Mouse (Mus musculus) left cerebral cortex, adult 2 months (tissue): ENCODE results near the gene Jun. TPM values are rescaled to one million over a fixed set of nuclear protein-coding genes. Genes with fewer than 3 reads are reported as not detected.

ENCODE experiments used
- DNase-seq, 2 experiments: peaks; one replicate each; pipeline ENCODE4 v3.0.0; 2021 to 2022; ENCODE audit warnings: low spot score in 2 of 2, mixed read lengths in 1 of 2; ENCODE audit errors: extremely low spot score in 1 of 2
- H3K27ac ChIP-seq: fragments of 200-600 bp; 2 replicates; pipeline ENCODE4 v1.8.1; 2022
- H3K4me3 ChIP-seq: fragments of 200-600 bp; 2 replicates; pipeline ENCODE4 v1.8.1; 2022
- CTCF ChIP-seq: fragments of 200-600 bp; IDR thresholded peaks from 2 replicates; pipeline ENCODE4 v1.8.1; 2022; ENCODE audit warnings: antibody characterized with exemption, mild to moderate bottlenecking, moderate library complexity
- intact Hi-C: fragments of 180-260 bp; cut with DNase I; formaldehyde crosslinking; loops from one replicate; pipeline ENCODE4 v1.15.1; 2025
- total RNA-seq, 2 experiments: library from RNA; stranded (reverse); gene quantifications; 2 replicates each; pipeline ENCODE4 v1.2.3; 2021

Jun gene
- total RNA-seq, 2 experiments from 2014 or later: 56.7 to 61.4 TPM

DNA sequence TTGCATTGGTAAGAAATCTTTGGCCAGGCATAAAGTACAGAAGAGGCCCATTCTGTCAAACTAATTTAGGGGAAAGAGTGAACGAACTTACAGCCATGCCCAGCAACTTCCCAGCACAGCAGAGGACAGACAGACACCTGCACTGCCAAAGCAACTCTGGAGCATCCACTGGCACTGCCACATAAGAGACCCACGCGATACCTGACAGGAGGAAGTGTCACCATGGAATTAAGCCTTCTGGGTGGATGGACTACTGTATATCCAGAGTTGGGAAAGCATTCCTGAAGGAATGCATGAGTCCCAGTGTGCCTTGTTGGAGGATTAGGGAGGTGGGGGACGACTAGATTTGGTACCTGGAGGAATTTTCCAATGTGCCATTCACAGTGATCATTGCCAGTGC lies 39.5 kb upstream of the Jun start:
- no peak for TF ChIP-seq CTCF
- intact Hi-C loops: no loop called here
- Histone ChIP-seq H3K4me3 (no peak overlapping the region), H3K27ac (no peak overlapping the region)
- no peak for DNase-seq

GRCm38 (mm10) chr4:95089968-95090367 lies 37.9 kb upstream of the Jun start:
- H3K4me3 ChIP-seq: no peak overlapping the region
- intact Hi-C loops: no loop called here
- no peak overlapping the region for H3K27ac ChIP-seq
- TF ChIP-seq CTCF: no peak
- no peak for DNase-seq

GRCm38 (mm10) chr4:95089053-95089452 lies 37.0 kb upstream of the Jun start:
- DNase-seq: no peak
- Histone ChIP-seq H3K4me3 (no peak overlapping the region), H3K27ac (no peak overlapping the region)
- no peak for TF ChIP-seq CTCF
- intact Hi-C loops: no loop called here

GRCm38 (mm10) chr4:95083957-95084356 lies 31.9 kb upstream of the Jun start:
- DNase-seq: no peak
- no peak overlapping the region for H3K4me3 ChIP-seq
- H3K27ac ChIP-seq: no peak overlapping the region
- TF ChIP-seq CTCF: no peak
- intact Hi-C loops: no loop called here

DNA sequence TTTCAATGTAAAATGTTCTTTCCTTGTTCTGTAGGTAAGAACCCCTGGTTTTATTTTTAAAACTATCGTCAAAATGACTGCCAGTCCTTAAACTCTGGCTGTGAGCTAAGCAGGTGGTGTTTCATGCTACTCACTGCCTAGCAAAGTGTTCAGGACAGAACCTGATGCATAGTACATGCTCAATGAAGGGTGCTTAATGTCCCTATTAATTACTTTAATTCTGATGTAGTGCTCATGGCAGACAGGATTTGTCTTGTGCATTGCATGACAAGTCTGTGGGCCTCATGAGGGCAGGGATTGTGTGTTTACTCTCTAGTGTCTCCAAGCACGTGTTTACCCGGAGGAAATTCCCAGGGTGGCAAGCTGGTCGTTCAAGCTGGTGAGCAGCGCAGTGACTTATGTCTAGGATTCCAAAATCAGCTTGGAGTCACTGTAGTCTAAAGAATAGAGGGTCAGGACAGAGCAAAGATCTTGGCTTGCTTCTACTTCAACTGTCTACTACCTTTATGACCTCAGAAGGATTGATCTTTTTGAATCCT lies 31.2 kb upstream of the Jun start:
- intact Hi-C loops: no loop called here
- no peak overlapping the region for H3K4me3 ChIP-seq
- H3K27ac ChIP-seq: no peak overlapping the region
- DNase-seq: no peak
- no peak for TF ChIP-seq CTCF

GRCm38 (mm10) chr4:95082481-95083088 lies 30.6 kb upstream of the Jun start:
- intact Hi-C loops: no loop called here
- H3K27ac ChIP-seq: no peak overlapping the region
- no peak overlapping the region for H3K4me3 ChIP-seq
- TF ChIP-seq CTCF: no peak
- no peak for DNase-seq

- Histone ChIP-seq H3K4me3 (no peak overlapping the region), H3K27ac (no peak overlapping the region)
- intact Hi-C loops: no loop called here
- DNase-seq: no peak
- TF ChIP-seq CTCF: no peak
These were observed 29.6 kb upstream of the Jun start for GRCm38 (mm10) chr4:95081632-95082031.

GRCm38 (mm10) chr4:95078625-95079024 lies 26.6 kb upstream of the Jun start:
- intact Hi-C loops: no loop called here
- Histone ChIP-seq H3K27ac (no peak overlapping the region), H3K4me3 (no peak overlapping the region)
- no peak for DNase-seq
- TF ChIP-seq CTCF: no peak

- no peak for TF ChIP-seq CTCF
- intact Hi-C loops: no loop called here
- H3K27ac ChIP-seq: no peak overlapping the region
- no peak overlapping the region for H3K4me3 ChIP-seq
- no peak for DNase-seq
These were observed 24.3 kb upstream of the Jun start for GRCm38 (mm10) chr4:95076279-95076678.

GRCm38 (mm10) chr4:95075591-95076002 lies 23.6 kb upstream of the Jun start:
- Histone ChIP-seq H3K4me3 (no peak overlapping the region), H3K27ac (no peak overlapping the region)
- TF ChIP-seq CTCF: no peak
- intact Hi-C loops: no loop called here
- DNase-seq: no peak

GRCm38 (mm10) chr4:95074319-95074718 lies 22.3 kb upstream of the Jun start:
- intact Hi-C loops: no loop called here
- H3K27ac ChIP-seq: no peak overlapping the region
- TF ChIP-seq CTCF: no peak
- DNase-seq: no peak
- H3K4me3 ChIP-seq: no peak overlapping the region

- Histone ChIP-seq H3K27ac (no peak overlapping the region), H3K4me3 (no peak overlapping the region)
- DNase-seq: no peak
- intact Hi-C loops: no loop called here
- TF ChIP-seq CTCF: no peak
These were observed 21.3 kb upstream of the Jun start for GRCm38 (mm10) chr4:95073214-95073750.

DNA sequence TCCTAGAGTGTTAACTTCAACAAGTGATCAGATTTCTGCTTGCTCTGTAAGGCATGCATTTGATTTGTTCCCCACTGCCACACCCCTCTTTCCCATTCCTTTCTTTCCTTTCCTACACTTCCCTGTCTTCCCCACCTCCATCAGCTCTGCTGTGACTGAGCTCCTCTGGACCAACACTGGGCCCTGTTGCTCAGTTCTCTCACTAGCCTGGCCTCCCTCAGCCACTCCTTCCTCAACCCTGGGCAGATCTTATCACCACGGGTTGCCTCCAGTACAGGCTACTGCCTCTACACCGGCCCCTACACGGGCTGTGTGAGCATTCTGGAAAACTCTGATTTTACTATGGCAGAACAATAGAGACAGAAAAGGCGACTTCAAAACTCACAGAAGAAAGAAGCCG lies 18.4 kb upstream of the Jun start:
- no peak for TF ChIP-seq CTCF
- intact Hi-C loops: no loop called here
- no peak for DNase-seq
- H3K4me3 ChIP-seq: no peak overlapping the region
- H3K27ac ChIP-seq: no peak overlapping the region
